Mouse (Mus musculus) heart, adult 2 months (tissue): ENCODE results near the gene Zdhhc15.

Experiments used
- CTCF ChIP-seq: fragments of 200-600 bp; IDR thresholded peaks from 2 replicates; pipeline ENCODE4 v1.8.1; 2022; ENCODE audit warnings: antibody characterized with exemption, mild to moderate bottlenecking, moderate library complexity
- EP300 ChIP-seq: fragments of 200-500 bp; IDR thresholded peaks from 2 replicates; pipeline ENCODE4 v1.6.1; 2011; ENCODE audit warnings: low read depth, low read length, control low read depth; ENCODE audit not compliant: insufficient read depth
- POLR2A ChIP-seq: fragments of 200-500 bp; IDR thresholded peaks from 2 replicates; pipeline ENCODE4 v1.6.1; 2011; ENCODE audit warnings: mild to moderate bottlenecking, low read depth, low read length, control low read depth; ENCODE audit not compliant: insufficient read depth

DNA sequence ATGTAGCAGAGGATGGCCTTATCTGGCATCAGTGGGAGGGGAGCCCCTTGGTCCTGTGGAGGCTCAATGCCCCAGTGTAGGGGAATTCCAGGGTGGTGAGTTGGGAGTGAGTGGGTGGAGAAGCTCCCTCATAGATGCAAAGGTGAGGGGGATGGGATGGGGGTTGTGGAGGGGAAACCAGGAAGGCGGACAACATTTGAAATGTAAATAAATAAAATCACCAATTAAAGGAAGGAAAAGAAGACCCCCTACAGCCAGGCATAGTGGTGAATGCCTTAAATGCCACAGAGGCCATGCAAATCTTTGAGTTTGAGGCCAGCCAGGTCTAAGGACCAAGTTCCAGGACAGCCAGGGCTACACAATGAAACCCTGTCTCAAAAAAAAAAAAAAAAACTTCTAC, 13.9 kb downstream of the Zdhhc15 start:
- TF ChIP-seq CTCF: no peak
- TF ChIP-seq POLR2A: no peak
- no peak for TF ChIP-seq EP300
